ENCODE assay signal across 12 mouse cellular contexts in genomic region chr11:106365366-106365765, GRCm38 (mm10). TPM values are rescaled to one million over a fixed set of nuclear protein-coding genes. Genes with fewer than 3 reads are reported as not detected.
DNase-seq lines count a peak whose midpoint lies in the region; ATAC-seq and TF ChIP-seq lines count a peak whose summit lies in the region.
"Had no signal": no experiment of that assay in that cellular context is flagged by ENCODE, and none has a peak within 500 bp of the region (broad histone marks: within the 10 kb centered on the region; RNA-seq: fewer than 3 reads in every experiment).

Gene Prr29 (plus strand): TSS chr11:106365472.

- no peak within 1 kb of the TSS for H3K4me3 ChIP-seq in heart, postnatal 0 days (ENCODE audit: low read depth, low read length)
- H3K4me3 ChIP-seq in neural tube, embryonic 11.5 days (ENCODE audit: low read depth, low read length): no peak within 1 kb of the TSS
- H3K4me3 ChIP-seq in hindbrain, embryonic 14.5 days (replicated peaks; ENCODE audit: low read length): no peak within 1 kb of the TSS
- H3K4me3 ChIP-seq in stomach, embryonic 15.5 days (replicated peaks): no peak within 1 kb of the TSS

- no peak for TF ChIP-seq EP300 in heart, postnatal 0 days (IDR thresholded peaks at IDR 0.05; ENCODE audit: low read depth)

- peaks cover 17% of the 10 kb centered on the region; the same call in 1 of the 2 replicates for H3K4me1 ChIP-seq in heart, postnatal 0 days (ENCODE audit: control insufficient read depth, insufficient read depth)
- no peaks in the 10 kb centered on the region for H3K4me1 ChIP-seq in neural tube, embryonic 11.5 days (ENCODE audit: control insufficient read depth, insufficient read depth, low read length)
- no peaks in the 10 kb centered on the region; the same call in 1 of the 2 replicates for H3K4me1 ChIP-seq in hindbrain, embryonic 14.5 days (replicated peaks; ENCODE audit: control insufficient read depth, insufficient read depth, low read length)
- H3K4me1 ChIP-seq in stomach, embryonic 15.5 days: peaks cover 13% of the 10 kb centered on the region

- H3K27me3 ChIP-seq in heart, postnatal 0 days (ENCODE audit: control insufficient read depth, insufficient read depth, low read length): no peaks in the 10 kb centered on the region
- no peaks in the 10 kb centered on the region for H3K27me3 ChIP-seq in neural tube, embryonic 11.5 days (ENCODE audit: control insufficient read depth, insufficient read depth, low read length)
- H3K27me3 ChIP-seq in hindbrain, embryonic 14.5 days (ENCODE audit: control insufficient read depth, insufficient read depth, low read length): no peaks in the 10 kb centered on the region
- H3K27me3 ChIP-seq in stomach, embryonic 15.5 days (replicated peaks): no peaks in the 10 kb centered on the region

- H3K36me3 ChIP-seq in heart, postnatal 0 days (replicated peaks; ENCODE audit: control insufficient read depth, insufficient read depth, low read length): no peaks in the 10 kb centered on the region
- H3K36me3 ChIP-seq in neural tube, embryonic 11.5 days (ENCODE audit: control insufficient read depth, insufficient read depth, low read length): no peaks in the 10 kb centered on the region
- H3K36me3 ChIP-seq in hindbrain, embryonic 14.5 days (replicated peaks; ENCODE audit: control insufficient read depth, insufficient read depth): no peaks in the 10 kb centered on the region
- H3K36me3 ChIP-seq in stomach, embryonic 15.5 days: no peaks in the 10 kb centered on the region
- H3K36me3 ChIP-seq: G1E had no signal

- H3K9me3 ChIP-seq in heart, postnatal 0 days (replicated peaks; ENCODE audit: control insufficient read depth, low read length): no peaks in the 10 kb centered on the region
- H3K9me3 ChIP-seq in neural tube, embryonic 11.5 days (ENCODE audit: control insufficient read depth, low read length): no peaks in the 10 kb centered on the region
- H3K9me3 ChIP-seq in hindbrain, embryonic 14.5 days (ENCODE audit: control insufficient read depth, low read length): no peaks in the 10 kb centered on the region
- no peaks in the 10 kb centered on the region for H3K9me3 ChIP-seq in stomach, embryonic 15.5 days
- H3K9me3 ChIP-seq: G1E had no signal

- TF ChIP-seq CTCF in heart, postnatal 0 days (IDR thresholded peaks at IDR 0.05; ENCODE audit: low read depth): no peak

- 0 out of 2 replicates have a peak, but pooled peaks have one; percentile 18 for ATAC-seq in heart, postnatal 0 days (ENCODE audit: insufficient read depth, low read depth)
- ATAC-seq in neural tube, embryonic 11.5 days (ENCODE audit: insufficient read depth, low FRiP score, low TSS enrichment): no peak
- ATAC-seq in hindbrain, embryonic 14.5 days (ENCODE audit: low FRiP score): no peak
- ATAC-seq in stomach, embryonic 15.5 days (ENCODE audit: insufficient read depth, low FRiP score, low read depth): no peak

- H3K9ac ChIP-seq in heart, postnatal 0 days (replicated peaks; ENCODE audit: low read depth, low read length): peak within 1 kb of the TSS; percentile 41; the same call in 1 of the 2 replicates
- H3K9ac ChIP-seq in neural tube, embryonic 11.5 days (ENCODE audit: low read length): peak within 1 kb of the TSS; percentile 26; the same call in 1 of the 2 replicates
- H3K9ac ChIP-seq in hindbrain, embryonic 14.5 days: no peak within 1 kb of the TSS; the same call in 1 of the 2 replicates
- no peak within 1 kb of the TSS for H3K9ac ChIP-seq in stomach, embryonic 15.5 days

- H3K4me2 ChIP-seq in heart, postnatal 0 days (ENCODE audit: low read depth, low read length): peak within 1 kb of the TSS; percentile 48
- H3K4me2 ChIP-seq in neural tube, embryonic 11.5 days (ENCODE audit: low read depth): no peak within 1 kb of the TSS
- 0 out of 2 replicates have a peak within 1 kb of the TSS, but pooled peaks have one; percentile 5 for H3K4me2 ChIP-seq in hindbrain, embryonic 14.5 days (replicated peaks)
- peak within 1 kb of the TSS; percentile 13; the same call in 1 of the 2 replicates for H3K4me2 ChIP-seq in stomach, embryonic 15.5 days

- no peak for DNase-seq in heart, postnatal 0 days (ENCODE audit: low spot score)
- no peak for DNase-seq in heart, adult 18-20 months
- DNase-seq in neural tube, embryonic 11.5 days (ENCODE audit: low spot score): no peak
- DNase-seq in neural tube, embryonic 10.5 days (ENCODE audit: extremely low spot score, low spot score): no peak
- no peak for DNase-seq in hindbrain, embryonic 14.5 days (ENCODE audit: low spot score)
- no peak for DNase-seq in right cerebral cortex, adult 18-20 months
- no peak for DNase-seq in spleen, postnatal 14 days (ENCODE audit: low spot score in 2 of 2)

- 45% methylated on average over 10 of the region's 10 CpGs for WGBS in heart, postnatal 0 days
- WGBS in neural tube, embryonic 11.5 days: 63% methylated on average over 7 of the region's 10 CpGs
- WGBS in hindbrain, embryonic 14.5 days: 56% methylated on average over 10 of the region's 10 CpGs
- 51% methylated on average over 10 of the region's 10 CpGs for WGBS in stomach, embryonic 15.5 days

- peak within 1 kb of the TSS; percentile 49; the same call in 1 of the 2 replicates for H3K27ac ChIP-seq in heart, postnatal 0 days (ENCODE audit: low read depth)
- no peak within 1 kb of the TSS for H3K27ac ChIP-seq in neural tube, embryonic 11.5 days (ENCODE audit: low read depth, low read length)
- H3K27ac ChIP-seq in hindbrain, embryonic 14.5 days: no peak within 1 kb of the TSS
- no peak within 1 kb of the TSS for H3K27ac ChIP-seq in stomach, embryonic 15.5 days

RNA-seq across cellular contexts. Expression of gene Prr29, which starts in this region (rescaled TPM):
- 0.50 TPM in 1 of 2 replicates, not detected in the other for total RNA-seq in heart, postnatal 0 days (2014; rRNA removed; ENCODE audit: low replicate concordance)
- 0.49 and 0.55 TPM in 2 replicates for polyA plus RNA-seq in heart, postnatal 0 days (2015; fragmentation: Nextera tagmentation; extraction: Ambion mirVana)
- total RNA-seq in heart, adult 18-20 months (2021): 1 to 10 TPM in 1 of 2 experiments, under 1 TPM in 1; 0.57 to 1.3 TPM
- not detected in 2 replicates for polyA plus RNA-seq in neural tube, embryonic 11.5 days (2014; fragmentation: Nextera tagmentation; extraction: Ambion mirVana)
- not detected in 2 replicates for polyA plus RNA-seq in hindbrain, embryonic 14.5 days (2014; fragmentation: Nextera tagmentation; extraction: Ambion mirVana)
- polyA plus RNA-seq in stomach, embryonic 15.5 days (2015; fragmentation: Nextera tagmentation; extraction: Ambion mirVana): 0.31 and 0.66 TPM in 2 replicates
- total RNA-seq: adrenal gland, postnatal 36 days; layer of hippocampus, postnatal 25 days; monocyte, adult 5-6 weeks had no signal

Comparison
In these comparisons a context has a peak if more than half of its experiments do, and no peak if none do; other contexts are left out.
1. Peak in ATAC-seq, H3K27ac ChIP-seq, H3K9ac ChIP-seq and H3K4me2 ChIP-seq in heart, postnatal 0 days; RNA of the gene not detected or under 1 TPM.